Comparison of ENCODE assay signal across 15 mouse cellular contexts in genomic region chr16:37999762-38000161, GRCm38 (mm10).
DNase-seq lines count a peak whose midpoint lies in the region; ATAC-seq and TF ChIP-seq lines count a peak whose summit lies in the region.
"Had no signal": no experiment of that assay in that cellular context is flagged by ENCODE, and none has a peak within 500 bp of the region (broad histone marks: within the 10 kb centered on the region; RNA-seq: fewer than 3 reads in every experiment).

No protein-coding gene starts in this region.

- WGBS in neural tube, embryonic 11.5 days: 100% methylated on average over 1 of the region's 1 CpGs
- 65% methylated on average over 1 of the region's 1 CpGs for WGBS in forebrain, postnatal 0 days
- 83% methylated on average over 1 of the region's 1 CpGs for WGBS in midbrain, embryonic 13.5 days

- peak overlapping the region; percentile 85 for H3K27ac ChIP-seq in neural tube, embryonic 11.5 days (ENCODE audit: low read depth, low read length)
- H3K27ac ChIP-seq in forebrain, postnatal 0 days (ENCODE audit: low read depth, low read length): peak overlapping the region; percentile 45; the same call in 1 of the 2 replicates
- H3K27ac ChIP-seq in midbrain, embryonic 13.5 days: peak overlapping the region; percentile 87
- H3K27ac ChIP-seq: liver, embryonic 12.5 days had no signal

- no peak for DNase-seq in neural tube, embryonic 11.5 days (ENCODE audit: low spot score)
- DNase-seq in neural tube, embryonic 10.5 days (ENCODE audit: extremely low spot score, low spot score): no peak
- DNase-seq in forebrain, postnatal 0 days: no peak
- no peak for DNase-seq in adrenal gland, postnatal 4 days (ENCODE audit: low spot score in 2 of 2)
- DNase-seq in lung, postnatal 36 days: no peak
- DNase-seq: adrenal gland, postnatal 36 days; cerebellum, postnatal 25 days; kidney, postnatal 25 days; right cerebral cortex, adult 18-20 months had no signal

- H3K4me1 ChIP-seq in neural tube, embryonic 11.5 days (ENCODE audit: control insufficient read depth, insufficient read depth, low read length): no peaks in the 10 kb centered on the region
- no peaks in the 10 kb centered on the region for H3K4me1 ChIP-seq in forebrain, postnatal 0 days (ENCODE audit: insufficient read depth)
- peaks cover 20% of the 10 kb centered on the region for H3K4me1 ChIP-seq in midbrain, embryonic 13.5 days (replicated peaks)

- no peak overlapping the region for H3K4me2 ChIP-seq in neural tube, embryonic 11.5 days (ENCODE audit: low read depth)
- H3K4me2 ChIP-seq in forebrain, postnatal 0 days (ENCODE audit: low read depth): no peak overlapping the region
- H3K4me2 ChIP-seq in midbrain, embryonic 13.5 days (replicated peaks): no peak overlapping the region
- H3K4me2 ChIP-seq: embryonic facial prominence, embryonic 13.5 days; liver, embryonic 12.5 days had no signal

- no peaks in the 10 kb centered on the region for H3K9me3 ChIP-seq in neural tube, embryonic 11.5 days (ENCODE audit: control insufficient read depth, low read length)
- H3K9me3 ChIP-seq in forebrain, postnatal 0 days (ENCODE audit: low read length): no peaks in the 10 kb centered on the region
- H3K9me3 ChIP-seq in midbrain, embryonic 13.5 days: no peaks in the 10 kb centered on the region
- H3K9me3 ChIP-seq: embryonic facial prominence, embryonic 13.5 days; liver, embryonic 12.5 days; megakaryocyte, embryonic 14.5 days had no signal

- H3K27me3 ChIP-seq in neural tube, embryonic 11.5 days (ENCODE audit: control insufficient read depth, insufficient read depth, low read length): no peaks in the 10 kb centered on the region
- H3K27me3 ChIP-seq in forebrain, postnatal 0 days (ENCODE audit: insufficient read depth, low read length): no peaks in the 10 kb centered on the region
- H3K27me3 ChIP-seq in midbrain, embryonic 13.5 days: no peaks in the 10 kb centered on the region
- H3K27me3 ChIP-seq: embryonic facial prominence, embryonic 13.5 days; liver, embryonic 12.5 days had no signal

- peak; percentile 48; the same call in 1 of the 2 replicates for ATAC-seq in neural tube, embryonic 11.5 days (ENCODE audit: insufficient read depth, low FRiP score, low TSS enrichment)
- ATAC-seq in forebrain, postnatal 0 days: no peak
- ATAC-seq in midbrain, embryonic 13.5 days: peak; percentile 65
- ATAC-seq in monocyte, adult 5-6 weeks (replicated peaks; ENCODE audit: insufficient number of reproducible peaks, low FRiP score, low TSS enrichment, poor library complexity, severe bottlenecking): no peak
- ATAC-seq: intestine, embryonic 16.5 days; liver, embryonic 12.5 days had no signal

- H3K36me3 ChIP-seq in neural tube, embryonic 11.5 days (ENCODE audit: control insufficient read depth, insufficient read depth, low read length): no peaks in the 10 kb centered on the region
- H3K36me3 ChIP-seq in forebrain, postnatal 0 days (ENCODE audit: insufficient read depth): no peaks in the 10 kb centered on the region
- peaks cover 5% of the 10 kb centered on the region; the same call in 1 of the 2 replicates for H3K36me3 ChIP-seq in midbrain, embryonic 13.5 days
- H3K36me3 ChIP-seq: embryonic facial prominence, embryonic 13.5 days; liver, embryonic 12.5 days had no signal

- TF ChIP-seq CTCF in forebrain, postnatal 0 days (IDR thresholded peaks at IDR 0.05; ENCODE audit: low read depth): no peak

- no peak overlapping the region for H3K9ac ChIP-seq in neural tube, embryonic 11.5 days (ENCODE audit: low read length)
- peak overlapping the region; percentile 25 for H3K9ac ChIP-seq in forebrain, postnatal 0 days
- H3K9ac ChIP-seq in midbrain, embryonic 13.5 days (replicated peaks): no peak overlapping the region
- H3K9ac ChIP-seq: liver, embryonic 12.5 days had no signal

- H3K4me3 ChIP-seq in neural tube, embryonic 11.5 days (ENCODE audit: low read depth, low read length): no peak overlapping the region
- no peak overlapping the region for H3K4me3 ChIP-seq in forebrain, postnatal 0 days (ENCODE audit: low read depth, low read length)
- no peak overlapping the region for H3K4me3 ChIP-seq in midbrain, embryonic 13.5 days (replicated peaks)
- H3K4me3 ChIP-seq: embryonic facial prominence, embryonic 13.5 days; liver, embryonic 12.5 days; megakaryocyte, embryonic 14.5 days had no signal

Comparison
In these comparisons a context has a peak if more than half of its experiments do, and no peak if none do; other contexts are left out.
1. ATAC-seq: peak in neural tube, embryonic 11.5 days (single experiment) and midbrain, embryonic 13.5 days (single experiment); none in forebrain, postnatal 0 days (single experiment) and monocyte, adult 5-6 weeks (single experiment).
2. Peak in every context shown above with its lines, with median percentiles within 50 percentile points of each other: H3K27ac ChIP-seq.